Mouse (Mus musculus) hindbrain, embryonic 15.5 days (tissue): ENCODE measurements around the gene Ints7. TPM values are rescaled to one million over a fixed set of nuclear protein-coding genes. Genes with fewer than 3 reads are reported as not detected.

Experiments used
- ATAC-seq: fragments of 200-750 bp; cut with Nextera tagmentation; 2 replicates; pipeline ENCODE4 v1.8.0; 2017; ENCODE audit warnings: low read depth, moderate number of reproducible peaks, moderate TSS enrichment; ENCODE audit not compliant: low FRiP score
- H3K27ac ChIP-seq: fragments of 300-500 bp; sonication (generic); replicated peaks from 2 replicates; pipeline ENCODE4 v1.5.1; 2015; ENCODE audit warnings: mild to moderate bottlenecking, inconsistent platforms
- H3K27me3 ChIP-seq: fragments of 300-500 bp; sonication (generic); 2 replicates; pipeline ENCODE4 v1.6.1; 2015; ENCODE audit warnings: control low read depth, inconsistent platforms
- H3K36me3 ChIP-seq: fragments of 300-500 bp; sonication (generic); 2 replicates; pipeline ENCODE4 v1.6.1; 2015; ENCODE audit warnings: control low read depth, inconsistent platforms
- H3K4me1 ChIP-seq: fragments of 300-500 bp; sonication (generic); replicated peaks from 2 replicates; pipeline ENCODE4 v1.6.1; 2015; ENCODE audit warnings: control low read depth, inconsistent platforms
- H3K4me2 ChIP-seq: fragments of 300-500 bp; sonication (generic); 2 replicates; pipeline ENCODE4 v1.6.1; 2015; ENCODE audit warnings: moderate library complexity, mild to moderate bottlenecking, inconsistent platforms
- H3K4me3 ChIP-seq: fragments of 300-500 bp; sonication (generic); 2 replicates; pipeline ENCODE4 v1.5.1; 2015; ENCODE audit warnings: mild to moderate bottlenecking, inconsistent platforms
- H3K9ac ChIP-seq: fragments of 300-500 bp; sonication (generic); 2 replicates; pipeline ENCODE4 v1.6.1; 2015; ENCODE audit warnings: inconsistent platforms
- H3K9me3 ChIP-seq: fragments of 300-500 bp; sonication (generic); 2 replicates; pipeline ENCODE4 v1.6.1; 2016; ENCODE audit warnings: control low read depth, inconsistent platforms
- WGBS: fragments of 180-500 bp; shearing (Covaris S2); methylation state at CpG from one replicate; pipeline ENCODE4 v1.1.7; 2015; 5-methylcytosine and 5-hydroxymethylcytosine counted together
- polyA plus RNA-seq: library from polyadenylated mRNA; unstranded; fragments of >200 nt; fragmentation: Nextera tagmentation; extraction: Ambion mirVana; gene quantifications from 2 replicates; pipeline ENCODE4 v1.2.1, GENCODE M21; 2015

Ints7 gene
- polyA plus RNA-seq, 1 experiment from 2014 or later = 36.7 TPM

DNA sequence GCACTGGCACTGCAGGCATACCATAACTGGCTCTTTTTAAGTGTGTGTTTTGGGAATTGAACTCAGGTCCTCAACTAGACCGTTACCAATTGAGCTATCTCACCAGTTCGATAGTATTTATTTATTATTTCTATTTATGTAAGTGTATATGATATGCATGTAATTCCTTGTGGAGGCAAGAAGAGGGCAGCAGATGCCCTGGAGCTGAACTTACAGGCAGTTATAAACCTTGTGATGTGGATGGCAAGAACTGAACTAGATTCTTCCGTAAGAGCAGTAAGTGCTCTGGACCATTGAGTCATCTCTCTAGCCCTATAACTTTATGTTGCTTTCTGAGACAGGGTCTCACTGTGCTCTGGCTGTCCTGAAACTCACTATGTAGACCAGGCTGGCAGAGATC is 11.6 kb downstream of the Ints7 start:
- no peak for ATAC-seq
- H3K36me3 ChIP-seq = peaks cover 40% of the 10 kb centered on the region

GRCm38 (mm10) chr1:191588749-191589148 is 13.3 kb downstream of the Ints7 start:
- 95% methylated on average over 2 of the region's 2 CpGs for WGBS
- no peak overlapping the region for H3K9ac ChIP-seq
- no peak overlapping the region for H3K4me3 ChIP-seq
- H3K36me3 ChIP-seq = peaks cover 30% of the 10 kb centered on the region
- no peaks in the 10 kb centered on the region for H3K4me1 ChIP-seq
- H3K9me3 ChIP-seq = no peaks in the 10 kb centered on the region
- no peaks in the 10 kb centered on the region for H3K27me3 ChIP-seq
- no peak overlapping the region for H3K4me2 ChIP-seq
- no peak for ATAC-seq
- no peak overlapping the region for H3K27ac ChIP-seq

More for the DNA sequence above, 11.6 kb downstream of the Ints7 start:
- no peak overlapping the region for H3K9ac ChIP-seq
- H3K27me3 ChIP-seq = no peaks in the 10 kb centered on the region
- no peaks in the 10 kb centered on the region for H3K4me1 ChIP-seq
- H3K27ac ChIP-seq = no peak overlapping the region
- H3K4me3 ChIP-seq = no peak overlapping the region
- 96% methylated on average over 3 of the region's 3 CpGs for WGBS
- H3K9me3 ChIP-seq = no peaks in the 10 kb centered on the region
- no peak overlapping the region for H3K4me2 ChIP-seq

- H3K27me3 ChIP-seq = no peaks in the 10 kb centered on the region
- no peaks in the 10 kb centered on the region for H3K4me1 ChIP-seq
- H3K4me3 ChIP-seq = no peak overlapping the region
- WGBS = 87% methylated on average over 12 of the region's 12 CpGs
- no peak for ATAC-seq
- no peaks in the 10 kb centered on the region for H3K9me3 ChIP-seq
- H3K9ac ChIP-seq = no peak overlapping the region
- no peak overlapping the region for H3K27ac ChIP-seq
- no peak overlapping the region for H3K4me2 ChIP-seq
- H3K36me3 ChIP-seq = peaks cover 25% of the 10 kb centered on the region
These were observed 16.7 kb downstream of the Ints7 start for GRCm38 (mm10) chr1:191592016-191592720.

DNA sequence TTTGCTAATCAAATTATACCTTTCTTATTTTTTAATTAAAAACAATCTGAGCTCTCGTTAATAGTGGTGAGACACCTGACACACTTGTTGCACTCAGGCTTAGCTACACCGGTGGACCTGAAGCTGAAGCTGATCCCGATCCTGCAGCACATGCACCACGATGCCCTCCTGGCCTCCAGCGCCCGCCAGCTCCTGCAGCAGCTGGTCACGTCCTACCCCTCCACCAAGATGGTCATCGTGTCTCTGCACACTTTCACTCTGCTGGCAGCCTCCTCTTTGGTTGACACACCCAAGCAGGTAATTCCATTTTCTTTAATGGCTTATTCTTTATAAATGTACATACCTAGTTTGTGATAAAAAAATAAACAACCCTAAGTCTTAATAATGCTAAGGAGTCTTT is 20.6 kb downstream of the Ints7 start:
- H3K36me3 ChIP-seq = peaks cover 27% of the 10 kb centered on the region

GRCm38 (mm10) chr1:191599210-191599609 is 23.8 kb downstream of the Ints7 start:
- Histone ChIP-seq H3K9ac (no peak overlapping the region), H3K9me3 (no peaks in the 10 kb centered on the region), H3K4me3 (no peak overlapping the region), H3K4me2 (no peak overlapping the region), H3K4me1 (no peaks in the 10 kb centered on the region), H3K36me3 (peaks cover 36% of the 10 kb centered on the region), H3K27me3 (no peaks in the 10 kb centered on the region), H3K27ac (no peak overlapping the region)
- no peak for ATAC-seq
- WGBS = 87% methylated on average over 5 of the region's 5 CpGs

More for the DNA sequence above, 20.6 kb downstream of the Ints7 start:
- Histone ChIP-seq H3K27ac (no peak overlapping the region), H3K4me1 (no peaks in the 10 kb centered on the region), H3K27me3 (no peaks in the 10 kb centered on the region), H3K9me3 (no peaks in the 10 kb centered on the region), H3K9ac (no peak overlapping the region), H3K4me3 (no peak overlapping the region), H3K4me2 (no peak overlapping the region)
- no peak for ATAC-seq
- 97% methylated on average over 8 of the region's 8 CpGs for WGBS

DNA sequence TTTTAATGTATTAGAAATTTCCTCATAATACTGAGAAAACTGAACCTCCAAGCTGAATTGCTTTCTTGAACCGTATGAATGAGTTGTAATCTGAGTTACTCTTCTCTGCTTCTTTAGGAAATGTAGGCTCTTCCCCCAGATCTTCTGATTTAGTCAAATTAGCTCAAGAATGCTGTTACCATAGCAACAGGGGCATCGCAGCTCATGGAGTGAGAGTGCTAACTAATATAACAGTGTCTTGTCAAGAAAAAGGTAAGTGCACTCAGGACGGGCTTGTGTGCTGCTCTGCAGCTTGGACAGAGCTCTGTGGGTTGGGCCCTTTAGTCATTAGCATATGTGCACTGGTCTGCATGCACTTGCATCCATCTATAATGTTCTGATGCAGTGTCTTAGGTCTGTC is 29.3 kb downstream of the Ints7 start:
- Histone ChIP-seq H3K9ac (no peak overlapping the region), H3K4me2 (no peak overlapping the region), H3K9me3 (no peaks in the 10 kb centered on the region), H3K36me3 (peaks cover 54% of the 10 kb centered on the region), H3K27me3 (no peaks in the 10 kb centered on the region), H3K4me3 (no peak overlapping the region), H3K27ac (no peak overlapping the region), H3K4me1 (no peaks in the 10 kb centered on the region)
- no peak for ATAC-seq
- WGBS = 65% methylated on average over 3 of the region's 3 CpGs

DNA sequence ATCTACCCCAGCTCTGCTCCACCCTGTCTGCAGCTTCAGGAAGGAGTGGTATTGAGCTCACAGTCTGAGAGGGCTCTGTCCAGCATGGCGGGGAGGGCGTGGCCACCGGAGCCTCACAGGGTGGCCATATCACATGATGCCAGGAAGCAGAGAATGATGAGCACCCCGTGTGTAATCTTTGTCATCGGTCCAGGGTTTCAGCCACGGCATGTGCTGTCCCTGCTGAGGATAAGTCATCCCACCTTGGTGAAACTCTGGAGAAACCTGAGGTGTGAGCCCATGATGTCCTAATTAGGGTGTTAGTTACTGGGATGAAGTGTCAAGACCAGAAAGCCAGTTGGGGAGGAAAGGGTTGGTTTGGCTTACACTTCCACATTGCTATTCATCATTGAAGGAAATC is 33.6 kb downstream of the Ints7 start:
- peaks cover 82% of the 10 kb centered on the region for H3K36me3 ChIP-seq

GRCm38 (mm10) chr1:191609578-191609977 is 34.1 kb downstream of the Ints7 start:
- peaks cover 87% of the 10 kb centered on the region for H3K36me3 ChIP-seq
- H3K4me1 ChIP-seq = no peaks in the 10 kb centered on the region
- no peak for ATAC-seq
- H3K4me2 ChIP-seq = no peak overlapping the region
- H3K9ac ChIP-seq = no peak overlapping the region
- no peak overlapping the region for H3K4me3 ChIP-seq
- H3K27me3 ChIP-seq = no peaks in the 10 kb centered on the region
- H3K27ac ChIP-seq = no peak overlapping the region
- 96% methylated on average over 1 of the region's 1 CpGs for WGBS
- H3K9me3 ChIP-seq = no peaks in the 10 kb centered on the region

More for the DNA sequence above, 33.6 kb downstream of the Ints7 start:
- Histone ChIP-seq H3K4me2 (no peak overlapping the region), H3K9ac (no peak overlapping the region), H3K4me3 (no peak overlapping the region), H3K27me3 (no peaks in the 10 kb centered on the region), H3K4me1 (no peaks in the 10 kb centered on the region), H3K9me3 (no peaks in the 10 kb centered on the region), H3K27ac (no peak overlapping the region)
- ATAC-seq = no peak
- WGBS = 97% methylated on average over 6 of the region's 6 CpGs

- Histone ChIP-seq H3K36me3 (peaks cover 88% of the 10 kb centered on the region), H3K4me3 (no peak overlapping the region)
- no peak for ATAC-seq
These were observed 34.9 kb downstream of the Ints7 start for GRCm38 (mm10) chr1:191610357-191610756.

DNA sequence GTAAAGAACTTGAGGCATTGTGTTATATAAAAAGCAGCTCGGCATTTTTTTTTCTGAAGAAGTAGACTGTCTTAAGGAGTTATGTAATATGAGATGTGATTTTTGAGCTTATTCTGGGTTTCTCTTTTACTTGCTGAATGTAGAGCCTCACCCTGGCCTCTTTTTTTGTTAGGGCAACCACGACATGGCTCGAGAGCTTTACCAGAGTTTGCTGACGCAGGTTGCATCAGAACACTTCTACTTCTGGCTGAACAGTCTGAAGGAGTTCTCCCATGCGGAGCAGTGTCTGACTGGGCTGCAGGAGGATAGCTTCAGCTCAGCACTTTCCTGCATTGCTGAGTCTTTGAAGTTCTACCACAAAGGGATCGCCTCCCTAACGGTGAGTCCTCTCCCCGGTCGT is 36.2 kb downstream of the Ints7 start:
- Histone ChIP-seq H3K4me1 (no peaks in the 10 kb centered on the region), H3K27ac (no peak overlapping the region), H3K27me3 (no peaks in the 10 kb centered on the region), H3K4me3 (no peak overlapping the region), H3K9ac (no peak overlapping the region), H3K9me3 (no peaks in the 10 kb centered on the region), H3K4me2 (no peak overlapping the region), H3K36me3 (peaks cover 88% of the 10 kb centered on the region)
- 88% methylated on average over 9 of the region's 9 CpGs for WGBS
- no peak for ATAC-seq

More at GRCm38 (mm10) chr1:191610357-191610756, 34.9 kb downstream of the Ints7 start:
- no peaks in the 10 kb centered on the region for H3K9me3 ChIP-seq
- 95% methylated on average over 7 of the region's 7 CpGs for whole genome bisulfite sequencing
- H3K9ac ChIP-seq = no peak overlapping the region
- H3K4me2 ChIP-seq = no peak overlapping the region
- no peaks in the 10 kb centered on the region for H3K27me3 ChIP-seq
- H3K27ac ChIP-seq = no peak overlapping the region
- no peaks in the 10 kb centered on the region for H3K4me1 ChIP-seq

- Histone ChIP-seq H3K27me3 (no peaks in the 10 kb centered on the region), H3K4me2 (no peak overlapping the region), H3K4me3 (no peak overlapping the region), H3K9me3 (no peaks in the 10 kb centered on the region), H3K9ac (no peak overlapping the region), H3K36me3 (peaks cover 84% of the 10 kb centered on the region), H3K27ac (no peak overlapping the region), H3K4me1 (no peaks in the 10 kb centered on the region)
- WGBS = 89% methylated on average over 16 of the region's 16 CpGs
- ATAC-seq = no peak
These were observed 37.4 kb downstream of the Ints7 start for GRCm38 (mm10) chr1:191612877-191613276.

GRCm38 (mm10) chr1:191616245-191616644 is 40.8 kb downstream of the Ints7 start:
- Histone ChIP-seq H3K27ac (no peak overlapping the region), H3K27me3 (no peaks in the 10 kb centered on the region), H3K36me3 (peaks cover 81% of the 10 kb centered on the region), H3K9ac (no peak overlapping the region), H3K4me1 (no peaks in the 10 kb centered on the region), H3K9me3 (no peaks in the 10 kb centered on the region), H3K4me3 (no peak overlapping the region), H3K4me2 (no peak overlapping the region)
- WGBS = 67% methylated on average over 8 of the region's 8 CpGs
- ATAC-seq = no peak

DNA sequence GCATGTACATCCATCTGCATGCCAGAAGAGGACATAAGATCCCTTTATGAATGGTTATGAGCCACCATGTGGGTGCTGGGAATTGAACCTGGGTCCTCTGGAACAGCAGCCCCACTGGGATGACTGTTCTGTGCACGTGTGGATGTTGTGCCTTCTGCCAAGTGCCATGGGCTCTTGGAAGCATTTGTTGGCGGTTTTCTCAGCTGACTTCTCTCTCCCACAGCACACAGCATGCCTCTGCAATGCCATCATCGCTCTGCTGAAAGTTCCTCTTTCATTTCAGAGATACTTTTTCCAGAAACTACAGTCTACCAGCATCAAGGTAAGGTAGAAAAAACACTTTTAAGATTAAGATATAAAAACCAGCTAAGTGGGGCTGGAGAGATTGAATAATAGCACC is 42.2 kb downstream of the Ints7 start:
- H3K4me3 ChIP-seq = no peak overlapping the region
- H3K9ac ChIP-seq = no peak overlapping the region
- H3K27ac ChIP-seq = no peak overlapping the region
- 95% methylated on average over 3 of the region's 3 CpGs for WGBS
- no peaks in the 10 kb centered on the region for H3K4me1 ChIP-seq
- no peaks in the 10 kb centered on the region for H3K9me3 ChIP-seq
- no peak for ATAC-seq
- H3K27me3 ChIP-seq = no peaks in the 10 kb centered on the region
- H3K4me2 ChIP-seq = no peak overlapping the region
- peaks cover 76% of the 10 kb centered on the region for H3K36me3 ChIP-seq
